Mouse (Mus musculus): ENCODE data around the gene Dbh.

- no peak for TF ChIP-seq CTCF (IDR thresholded peaks at IDR 0.05; ENCODE audit: low read depth)
- no peak for TF ChIP-seq EP300 (IDR thresholded peaks at IDR 0.05; ENCODE audit: low read depth)
Measured at GRCm38 (mm10) chr2:27136336-27136735, 28.7 kb upstream of the Dbh start.

Data from heart, postnatal 0 days (tissue).